Mouse (Mus musculus) midbrain, postnatal 0 days (tissue): ENCODE data around the gene Fam114a1. TPM values are rescaled to one million over a fixed set of nuclear protein-coding genes. Genes with fewer than 3 reads are reported as not detected.
A peak's percentile ranks its signal among the peaks of the same experiment; 100 is the strongest.

ENCODE experiments used
- ATAC-seq: fragments of 200-750 bp; cut with Nextera tagmentation; 2 replicates; pipeline ENCODE4 v1.8.0; 2017; ENCODE audit warnings: moderate number of reproducible peaks, mild to moderate bottlenecking, moderate TSS enrichment, moderate library complexity; ENCODE audit not compliant: low FRiP score
- DNase-seq: peaks from one replicate; pipeline ENCODE4 v3.0.0-alpha.2; 2015; ENCODE audit warnings: low spot score
- H3K27ac ChIP-seq: fragments of 300-500 bp; sonication (generic); 2 replicates; pipeline ENCODE4 v1.5.1; 2014; ENCODE audit warnings: low read depth, mild to moderate bottlenecking, low read length, mixed read lengths
- H3K27me3 ChIP-seq: fragments of 300-500 bp; sonication (generic); 2 replicates; pipeline ENCODE4 v1.6.1; 2014; ENCODE audit warnings: low read length, control low read depth, mixed read lengths; ENCODE audit not compliant: insufficient read depth
- H3K36me3 ChIP-seq: fragments of 300-500 bp; sonication (generic); 2 replicates; pipeline ENCODE4 v1.6.1; 2014; ENCODE audit warnings: low read length, control low read depth, mixed read lengths; ENCODE audit not compliant: insufficient read depth
- H3K4me1 ChIP-seq: fragments of 300-500 bp; sonication (generic); 2 replicates; pipeline ENCODE4 v1.6.1; 2014; ENCODE audit warnings: mild to moderate bottlenecking, control low read depth, antibody characterized with exemption, low read length, mixed read lengths; ENCODE audit not compliant: insufficient read depth
- H3K4me2 ChIP-seq: fragments of 300-500 bp; sonication (generic); 2 replicates; pipeline ENCODE4 v1.6.1; 2014; ENCODE audit warnings: low read depth, mild to moderate bottlenecking, low read length, mixed read lengths; ENCODE audit not compliant: poor library complexity, severe bottlenecking
- H3K4me3 ChIP-seq: fragments of 300-500 bp; sonication (generic); 2 replicates; pipeline ENCODE4 v1.5.1; 2014; ENCODE audit warnings: low read depth, mild to moderate bottlenecking, low read length, moderate library complexity
- H3K9ac ChIP-seq: fragments of 300-500 bp; sonication (generic); replicated peaks from 2 replicates; pipeline ENCODE4 v1.6.1; 2014; ENCODE audit warnings: mild to moderate bottlenecking, low read length, moderate library complexity, mixed read lengths; ENCODE audit not compliant: poor library complexity, severe bottlenecking
- H3K9me3 ChIP-seq: fragments of 300-500 bp; sonication (generic); 2 replicates; pipeline ENCODE4 v1.6.1; 2016; ENCODE audit warnings: low read length, control low read depth
- CTCF ChIP-seq: IDR thresholded peaks from 2 replicates; pipeline ENCODE4 v1.5.1; 2016; ENCODE audit warnings: antibody characterized with exemption, mild to moderate bottlenecking
- WGBS: fragments of 180-500 bp; shearing (Covaris S2); extraction: QIAGEN DNeasy Blood & Tissue Kit; methylation state at CpG from one replicate; pipeline ENCODE4 v1.1.7; 2014; 5-methylcytosine and 5-hydroxymethylcytosine counted together
- microRNA counts: library from miRNA; unstranded; fragments of <30 nt; microRNA quantifications from one replicate; lab custom pipeline; 2015
- microRNA-seq: library from miRNA; unstranded; fragments of <30 nt; microRNA quantifications from one replicate; pipeline ENCODE4, GENCODE M21; 2016; ENCODE audit warnings: borderline number of aligned reads
- polyA plus RNA-seq: library from polyadenylated mRNA; unstranded; fragments of >200 nt; fragmentation: Nextera tagmentation; extraction: Ambion mirVana; gene quantifications from 2 replicates; pipeline ENCODE4 v1.2.1, GENCODE M21; 2015
- total RNA-seq: library from RNA; depleted of rRNA; stranded (reverse); fragments of >200 nt; gene quantifications from 2 replicates; pipeline ENCODE4 v1.2.3, GENCODE M21; 2014; rRNA removed

Fam114a1 gene
- total and polyA plus RNA-seq, 2 experiments from 2014 or later = 2.5 to 5.0 TPM

- Histone ChIP-seq H3K4me2 (no peak overlapping the region), H3K27me3 (no peaks in the 10 kb centered on the region), H3K9me3 (no peaks in the 10 kb centered on the region), H3K4me1 (no peaks in the 10 kb centered on the region; the same call in 1 of the 2 replicates), H3K27ac (no peak overlapping the region), H3K4me3 (no peak overlapping the region), H3K9ac (no peak overlapping the region), H3K36me3 (no peaks in the 10 kb centered on the region)
- ATAC-seq (no peak), DNase-seq (no peak)
- 79% methylated on average over 11 of the region's 11 CpGs for WGBS
- TF ChIP-seq CTCF = no peak
Measured at GRCm38 (mm10) chr5:65091184-65091858, 121.5 kb downstream of the Fam114a1 start.

MicroRNAs encoded within 50 kb of the gene (microRNA counts, 519-probe panel; counts per million panel counts)
- microRNA mmu-miR-574-3p (lab: Ali Mortazavi, UCI) = 528 counts per million, percentile 58 among the panel's probes with 10 or more counts
- microRNA mmu-miR-574-5p (lab: Ali Mortazavi, UCI) = 528 counts per million, percentile 58 among the panel's probes with 10 or more counts

Small RNA genes lying within 50 kb of the gene (microRNA-seq; reads per million reads assigned to microRNA genes)
- 36.9 reads per million, percentile 34 among the genes with 10 or more reads in this experiment for gene Mir574

Other genes with a start within 250 kb of the Fam114a1 start
- 12.3 and 14.9 TPM in 2 replicates for gene Klf3, start 166.7 kb upstream of the Fam114a1 start, total RNA-seq
- 26.7 and 28.9 TPM in 2 replicates for gene Klf3, start 166.7 kb upstream of the Fam114a1 start, polyA plus RNA-seq
- gene Tlr1, start 36.5 kb upstream of the Fam114a1 start, total RNA-seq = 0.14 and 0.99 TPM in 2 replicates
- gene Tlr1, start 36.5 kb upstream of the Fam114a1 start, polyA plus RNA-seq = 0.49 and 0.52 TPM in 2 replicates
- 0.38 and 0.61 TPM in 2 replicates for gene Tlr6, start 10.0 kb upstream of the Fam114a1 start, total RNA-seq
- 0.33 and 0.41 TPM in 2 replicates for gene Tlr6, start 10.0 kb upstream of the Fam114a1 start, polyA plus RNA-seq
- gene Tmem156, start 122.1 kb downstream of the Fam114a1 start, total RNA-seq = not detected in 2 replicates
- gene Tmem156, start 122.1 kb downstream of the Fam114a1 start, polyA plus RNA-seq = 0.11 and 0.23 TPM in 2 replicates
- 62.1 and 64.4 TPM in 2 replicates for gene Klhl5, start 137.5 kb downstream of the Fam114a1 start, total RNA-seq
- 56.6 and 61.2 TPM in 2 replicates for gene Klhl5, start 137.5 kb downstream of the Fam114a1 start, polyA plus RNA-seq
- gene Wdr19, start 229.6 kb downstream of the Fam114a1 start, total RNA-seq = 17.0 and 18.5 TPM in 2 replicates
- gene Wdr19, start 229.6 kb downstream of the Fam114a1 start, polyA plus RNA-seq = 7.6 and 9.2 TPM in 2 replicates